Mouse (Mus musculus) liver, embryonic 11.5 days (tissue): ENCODE data around the gene Lrrc75b. TPM values are rescaled to one million over a fixed set of nuclear protein-coding genes. Genes with fewer than 3 reads are reported as not detected.

ENCODE experiments used
- ATAC-seq: fragments of 200-750 bp; cut with Nextera tagmentation; replicated peaks from 2 replicates; pipeline ENCODE4 v1.8.0; 2017; ENCODE audit warnings: moderate number of reproducible peaks, mild to moderate bottlenecking, moderate TSS enrichment, moderate library complexity; ENCODE audit not compliant: low FRiP score
- DNase-seq: peaks from one replicate; pipeline ENCODE4 v3.0.0-alpha.2; 2017; ENCODE audit warnings: low spot score
- H3K27ac ChIP-seq: fragments of 300-500 bp; sonication (generic); 2 replicates; pipeline ENCODE4 v1.5.1; 2014; ENCODE audit warnings: mild to moderate bottlenecking, low read depth, low read length, control low read depth
- H3K27me3 ChIP-seq: fragments of 300-500 bp; sonication (generic); replicated peaks from 2 replicates; pipeline ENCODE4 v1.6.1; 2014; ENCODE audit warnings: low read length, mixed read lengths; ENCODE audit not compliant: control insufficient read depth, insufficient read depth
- H3K36me3 ChIP-seq: fragments of 300-500 bp; sonication (generic); 2 replicates; pipeline ENCODE4 v1.6.1; 2014; ENCODE audit warnings: mild to moderate bottlenecking, low read length, moderate library complexity, mixed read lengths; ENCODE audit not compliant: control insufficient read depth, insufficient read depth
- H3K4me1 ChIP-seq: fragments of 300-500 bp; sonication (generic); replicated peaks from 2 replicates; pipeline ENCODE4 v1.6.1; 2014; ENCODE audit warnings: low read length, mixed read lengths; ENCODE audit not compliant: control insufficient read depth, insufficient read depth
- H3K4me2 ChIP-seq: fragments of 300-500 bp; sonication (generic); 2 replicates; pipeline ENCODE4 v1.6.1; 2014; ENCODE audit warnings: mild to moderate bottlenecking, control low read depth, moderate library complexity
- H3K4me3 ChIP-seq: fragments of 300-500 bp; sonication (generic); 2 replicates; pipeline ENCODE4 v1.5.1; 2014; ENCODE audit warnings: low read depth, low read length, control low read depth
- H3K9ac ChIP-seq: fragments of 300-500 bp; sonication (generic); 2 replicates; pipeline ENCODE4 v1.6.1; 2014; ENCODE audit warnings: low read depth, low read length, control low read depth
- H3K9me3 ChIP-seq: fragments of 300-500 bp; sonication (generic); 2 replicates; pipeline ENCODE4 v1.6.1; 2016; ENCODE audit warnings: low read length, inconsistent platforms, mixed read lengths; ENCODE audit not compliant: control insufficient read depth
- WGBS: fragments of 180-500 bp; shearing (Covaris S2); extraction: QIAGEN DNeasy Blood & Tissue Kit; methylation state at CpG from one replicate; pipeline ENCODE4 v1.1.7; 2014; 5-methylcytosine and 5-hydroxymethylcytosine counted together
- polyA plus RNA-seq: library from polyadenylated mRNA; unstranded; fragments of >200 nt; fragmentation: Nextera tagmentation; extraction: Ambion mirVana; gene quantifications from 2 replicates; pipeline ENCODE4 v1.2.1, GENCODE M21; 2014

Gene Lrrc75b
- polyA plus RNA-seq, 1 experiment from 2014 or later = 0.52 TPM

- 69% methylated on average over 16 of the region's 16 CpGs for WGBS
- Histone ChIP-seq H3K9ac (no peak overlapping the region), H3K36me3 (no peaks in the 10 kb centered on the region), H3K4me2 (peak overlapping the region; percentile 25), H3K4me1 (peaks cover 6% of the 10 kb centered on the region), H3K4me3 (no peak overlapping the region), H3K27ac (no peak overlapping the region), H3K27me3 (no peaks in the 10 kb centered on the region; the same call in 1 of the 2 replicates), H3K9me3 (no peaks in the 10 kb centered on the region)
- ATAC-seq (no peak), DNase-seq (no peak)
These were observed 29.5 kb upstream of the Lrrc75b start for GRCm38 (mm10) chr10:75589651-75590050.

GRCm38 (mm10) chr10:75589129-75589528 lies 29.0 kb upstream of the Lrrc75b start, which contains the start of gene Ggt5:
Gene Ggt5 (plus strand): TSS chr10:75589340.
- no peaks in the 10 kb centered on the region for H3K9me3 ChIP-seq
- peak within 1 kb of the TSS; percentile 25 for H3K4me2 ChIP-seq
- no peaks in the 10 kb centered on the region for H3K36me3 ChIP-seq
- H3K9ac ChIP-seq = no peak within 1 kb of the TSS
- ATAC-seq (no peak), DNase-seq (no peak)
- H3K4me1 ChIP-seq = peaks cover 6% of the 10 kb centered on the region
- no peak within 1 kb of the TSS for H3K27ac ChIP-seq
- H3K4me3 ChIP-seq = no peak within 1 kb of the TSS
- 29% methylated on average over 5 of the region's 5 CpGs for WGBS
- H3K27me3 ChIP-seq = no peaks in the 10 kb centered on the region; the same call in 1 of the 2 replicates

- no peak overlapping the region for H3K4me3 ChIP-seq
- no peak overlapping the region for H3K4me2 ChIP-seq
- peaks cover 6% of the 10 kb centered on the region for H3K4me1 ChIP-seq
- no peak overlapping the region for H3K9ac ChIP-seq
- ATAC-seq (no peak), DNase-seq (no peak)
- H3K36me3 ChIP-seq = no peaks in the 10 kb centered on the region
- WGBS = 78% methylated on average over 5 of the region's 5 CpGs
- no peaks in the 10 kb centered on the region for H3K9me3 ChIP-seq
- no peak overlapping the region for H3K27ac ChIP-seq
- H3K27me3 ChIP-seq = no peaks in the 10 kb centered on the region; the same call in 1 of the 2 replicates
These were observed 28.2 kb upstream of the Lrrc75b start for GRCm38 (mm10) chr10:75588336-75588735.

GRCm38 (mm10) chr10:75587781-75588180 lies 27.7 kb upstream of the Lrrc75b start:
- 74% methylated on average over 4 of the region's 4 CpGs for WGBS
- H3K27ac ChIP-seq = peak overlapping the region; percentile 19; the same call in 1 of the 2 replicates
- peaks cover 6% of the 10 kb centered on the region for H3K4me1 ChIP-seq

GRCm38 (mm10) chr10:75586553-75586879 lies 26.4 kb upstream of the Lrrc75b start:
- no peak overlapping the region for H3K4me3 ChIP-seq
- no peak overlapping the region for H3K4me2 ChIP-seq
- DNase-seq (no peak), ATAC-seq (no peak)
- no peaks in the 10 kb centered on the region; the same call in 1 of the 2 replicates for H3K27me3 ChIP-seq
- WGBS = 81% methylated on average over 1 of the region's 1 CpGs
- no peak overlapping the region for H3K27ac ChIP-seq
- H3K4me1 ChIP-seq = peaks cover 6% of the 10 kb centered on the region; the same call in 1 of the 2 replicates
- no peaks in the 10 kb centered on the region for H3K36me3 ChIP-seq
- no peaks in the 10 kb centered on the region for H3K9me3 ChIP-seq
- no peak overlapping the region for H3K9ac ChIP-seq

More at GRCm38 (mm10) chr10:75587781-75588180, 27.7 kb upstream of the Lrrc75b start:
- no peak overlapping the region for H3K4me3 ChIP-seq
- ATAC-seq (no peak), DNase-seq (no peak)
- no peak overlapping the region for H3K4me2 ChIP-seq
- no peaks in the 10 kb centered on the region; the same call in 1 of the 2 replicates for H3K27me3 ChIP-seq
- H3K9me3 ChIP-seq = no peaks in the 10 kb centered on the region
- H3K36me3 ChIP-seq = no peaks in the 10 kb centered on the region
- no peak overlapping the region for H3K9ac ChIP-seq

- no peaks in the 10 kb centered on the region; the same call in 1 of the 2 replicates for H3K27me3 ChIP-seq
- no peak overlapping the region for H3K27ac ChIP-seq
- no peak overlapping the region for H3K4me3 ChIP-seq
- DNase-seq (peak; percentile 81), ATAC-seq (no peak)
- H3K4me1 ChIP-seq = peaks cover 6% of the 10 kb centered on the region; the same call in 1 of the 2 replicates
- no peak overlapping the region for H3K9ac ChIP-seq
- H3K36me3 ChIP-seq = no peaks in the 10 kb centered on the region
- H3K4me2 ChIP-seq = no peak overlapping the region
- WGBS = 20% methylated on average over 20 of the region's 20 CpGs
- H3K9me3 ChIP-seq = no peaks in the 10 kb centered on the region
These were observed 25.9 kb upstream of the Lrrc75b start for GRCm38 (mm10) chr10:75585876-75586552.

- no peak overlapping the region for H3K4me3 ChIP-seq
- no peaks in the 10 kb centered on the region; the same call in 1 of the 2 replicates for H3K36me3 ChIP-seq
- no peaks in the 10 kb centered on the region for H3K27me3 ChIP-seq
- no peak for ATAC-seq
- no peak overlapping the region for H3K4me2 ChIP-seq
- WGBS = 86% methylated on average over 6 of the region's 6 CpGs
- no peak overlapping the region for H3K9ac ChIP-seq
- no peak overlapping the region for H3K27ac ChIP-seq
- H3K4me1 ChIP-seq = no peaks in the 10 kb centered on the region
- DNase-seq = no peak
- no peaks in the 10 kb centered on the region for H3K9me3 ChIP-seq
These were observed 19.0 kb upstream of the Lrrc75b start for GRCm38 (mm10) chr10:75579129-75579528.

GRCm38 (mm10) chr10:75573965-75574364 lies 13.8 kb upstream of the Lrrc75b start:
- Histone ChIP-seq H3K4me1 (peaks cover 1% of the 10 kb centered on the region), H3K27me3 (no peaks in the 10 kb centered on the region), H3K9me3 (no peaks in the 10 kb centered on the region), H3K4me3 (no peak overlapping the region), H3K4me2 (no peak overlapping the region), H3K9ac (no peak overlapping the region), H3K27ac (no peak overlapping the region), H3K36me3 (no peaks in the 10 kb centered on the region)
- 85% methylated on average over 9 of the region's 9 CpGs for WGBS
- no peak for DNase-seq
- ATAC-seq = no peak

GRCm38 (mm10) chr10:75573181-75573580 lies 13.1 kb upstream of the Lrrc75b start:
- Histone ChIP-seq H3K36me3 (no peaks in the 10 kb centered on the region), H3K9ac (no peak overlapping the region), H3K27ac (no peak overlapping the region), H3K9me3 (no peaks in the 10 kb centered on the region), H3K27me3 (no peaks in the 10 kb centered on the region), H3K4me1 (peaks cover 9% of the 10 kb centered on the region), H3K4me2 (no peak overlapping the region), H3K4me3 (no peak overlapping the region)
- ATAC-seq (no peak), DNase-seq (no peak)
- 78% methylated on average over 10 of the region's 10 CpGs for whole genome bisulfite sequencing
